Mouse (Mus musculus): ENCODE measurements around the gene Rbm18. TPM values are rescaled to one million over a fixed set of nuclear protein-coding genes. Genes with fewer than 3 reads are reported as not detected.
"Not testable (repeated sequence)": the region's sequence is repeated elsewhere in the genome, so short reads cannot be mapped to it uniquely, and the experiment has no call there.

The Rbm18 gene
- 13.8 and 14.9 TPM in 2 replicates for polyA plus RNA-seq (2015; fragmentation: Nextera tagmentation; extraction: Ambion mirVana)

DNA sequence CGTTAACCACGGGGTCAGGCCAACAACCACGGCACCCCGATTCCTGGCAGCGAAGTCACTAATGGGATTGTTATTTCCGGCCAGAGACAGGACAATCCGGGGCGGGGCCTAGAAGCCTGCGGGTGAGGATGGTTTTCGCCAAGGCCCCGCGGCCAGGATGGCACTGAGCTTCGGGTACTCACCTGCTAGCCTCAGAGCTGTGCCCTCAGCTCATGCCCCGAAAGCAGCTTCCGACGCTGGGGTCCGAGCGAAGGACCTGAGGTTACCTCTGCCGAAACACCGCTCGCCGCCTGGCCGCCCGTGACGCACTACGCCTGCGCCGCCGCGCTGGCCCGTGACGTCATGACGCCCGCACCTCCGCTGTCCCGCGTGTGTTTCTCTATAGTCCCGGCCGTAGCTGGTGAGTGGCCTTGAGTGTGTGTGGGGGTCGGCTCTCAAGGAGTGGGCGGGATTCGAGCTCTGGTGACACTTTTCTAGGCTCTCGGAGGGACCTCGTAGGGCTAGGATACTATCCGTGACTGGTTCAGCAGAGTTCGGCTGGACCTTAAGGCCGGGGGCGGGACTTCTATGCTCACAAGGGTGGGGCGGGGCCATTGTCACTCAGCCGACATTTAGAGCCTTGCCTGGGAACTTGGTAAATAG, at the start of gene Rbm18, which contains the start of gene Mrrf:
Gene Rbm18 (minus strand): TSS at position 474 of the 642 bp plus-strand sequence.
Gene Mrrf (plus strand): TSS at position 90 of the 642 bp plus-strand sequence.
- ATAC-seq (peak; percentile 97), DNase-seq (peak; percentile 94)
- Histone ChIP-seq H3K4me1 (ENCODE audit: insufficient read depth) (peaks cover 18% of the 10 kb centered on the region), H3K9me3 (ENCODE audit: low read length) (no peaks in the 10 kb centered on the region), H3K9ac (replicated peaks) (peak within 1 kb of the TSS; percentile 74), H3K27ac (ENCODE audit: low read depth) (peak within 1 kb of the TSS; percentile 78), H3K4me3 (ENCODE audit: low read depth, low read length) (peak within 1 kb of the TSS; percentile 76), H3K27me3 (ENCODE audit: insufficient read depth, low read length) (no peaks in the 10 kb centered on the region), H3K4me2 (ENCODE audit: low read depth, low read length) (peak within 1 kb of the TSS; percentile 73), H3K36me3 (replicated peaks; ENCODE audit: insufficient read depth, low read length) (peaks cover 22% of the 10 kb centered on the region)
- WGBS (ENCODE audit: insufficient replicate concordance): under 1% methylated on average over 43 of the region's 50 CpGs
- TF ChIP-seq EP300 (IDR thresholded peaks at IDR 0.05; ENCODE audit: low read depth): no peak
- no peak for TF ChIP-seq CTCF (IDR thresholded peaks at IDR 0.05; ENCODE audit: low read depth)

- no peaks in the 10 kb centered on the region for H3K4me1 ChIP-seq (ENCODE audit: insufficient read depth)
- H3K27me3 ChIP-seq (ENCODE audit: insufficient read depth, low read length): no peaks in the 10 kb centered on the region
- H3K27ac ChIP-seq (ENCODE audit: low read depth): no peak overlapping the region
- TF ChIP-seq CTCF (IDR thresholded peaks at IDR 0.05; ENCODE audit: low read depth) (no peak), EP300 (IDR thresholded peaks at IDR 0.05; ENCODE audit: low read depth) (no peak)
- no peak for DNase-seq
- H3K4me2 ChIP-seq (ENCODE audit: low read depth, low read length): no peak overlapping the region
- H3K9ac ChIP-seq (replicated peaks): no peak overlapping the region
- no peaks in the 10 kb centered on the region for H3K36me3 ChIP-seq (replicated peaks; ENCODE audit: insufficient read depth, low read length)
- no peak overlapping the region for H3K4me3 ChIP-seq (ENCODE audit: low read depth, low read length)
- WGBS (ENCODE audit: insufficient replicate concordance): 70% methylated on average over 6 of the region's 6 CpGs
- no peaks in the 10 kb centered on the region for H3K9me3 ChIP-seq (ENCODE audit: low read length)
- ATAC-seq: no peak
Observed at GRCm38 (mm10) chr2:36184876-36185275, 48.3 kb upstream of the Rbm18 start.

- WGBS (ENCODE audit: insufficient replicate concordance): 86% methylated on average over 2 of the region's 2 CpGs
- ATAC-seq: no peak
- Histone ChIP-seq H3K27ac (ENCODE audit: low read depth) (no peak overlapping the region), H3K27me3 (ENCODE audit: insufficient read depth, low read length) (no peaks in the 10 kb centered on the region), H3K4me2 (ENCODE audit: low read depth, low read length) (no peak overlapping the region), H3K9ac (replicated peaks) (no peak overlapping the region), H3K36me3 (replicated peaks; ENCODE audit: insufficient read depth, low read length) (peaks cover 1% of the 10 kb centered on the region; the same call in 1 of the 2 replicates), H3K4me1 (ENCODE audit: insufficient read depth) (no peaks in the 10 kb centered on the region), H3K9me3 (ENCODE audit: low read length) (no peaks in the 10 kb centered on the region), H3K4me3 (ENCODE audit: low read depth, low read length) (no peak overlapping the region)
- TF ChIP-seq EP300 (IDR thresholded peaks at IDR 0.05; ENCODE audit: low read depth) (no peak), CTCF (IDR thresholded peaks at IDR 0.05; ENCODE audit: low read depth) (no peak)
- no peak for DNase-seq
Observed at GRCm38 (mm10) chr2:36184192-36184591, 47.6 kb upstream of the Rbm18 start.

DNA sequence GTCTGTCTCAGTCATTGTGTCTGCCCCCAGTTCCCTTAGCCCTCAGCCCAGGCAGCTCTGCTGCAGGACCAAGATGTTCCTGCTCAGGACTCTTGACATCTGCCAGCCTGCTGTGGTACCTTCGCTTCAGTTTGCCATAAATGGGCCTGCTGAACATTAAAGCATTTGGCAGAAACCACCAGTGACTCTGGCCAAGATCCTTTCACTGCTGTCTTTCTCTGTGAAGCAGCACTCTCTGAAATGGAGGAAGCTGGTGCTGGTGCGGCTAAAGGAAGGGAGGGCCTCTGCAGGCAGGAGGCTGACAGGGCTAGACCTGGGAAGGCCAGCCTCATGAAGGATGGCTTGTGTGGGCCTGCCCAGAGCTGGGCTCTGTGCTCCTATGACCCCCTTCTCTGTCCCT, 46.7 kb upstream of the Rbm18 start:
- Histone ChIP-seq H3K9me3 (ENCODE audit: low read length) (no peaks in the 10 kb centered on the region), H3K4me2 (ENCODE audit: low read depth, low read length) (no peak overlapping the region), H3K4me3 (ENCODE audit: low read depth, low read length) (no peak overlapping the region), H3K36me3 (replicated peaks; ENCODE audit: insufficient read depth, low read length) (peaks cover 8% of the 10 kb centered on the region; the same call in 1 of the 2 replicates), H3K9ac (replicated peaks) (no peak overlapping the region), H3K4me1 (ENCODE audit: insufficient read depth) (no peaks in the 10 kb centered on the region), H3K27ac (ENCODE audit: low read depth) (no peak overlapping the region), H3K27me3 (ENCODE audit: insufficient read depth, low read length) (no peaks in the 10 kb centered on the region)
- no peak for ATAC-seq
- WGBS (ENCODE audit: insufficient replicate concordance): 81% methylated on average over 2 of the region's 2 CpGs
- TF ChIP-seq EP300 (IDR thresholded peaks at IDR 0.05; ENCODE audit: low read depth) (no peak), CTCF (IDR thresholded peaks at IDR 0.05; ENCODE audit: low read depth) (no peak)
- DNase-seq: no peak

- H3K36me3 ChIP-seq (replicated peaks; ENCODE audit: insufficient read depth, low read length): peaks cover 16% of the 10 kb centered on the region; the same call in 1 of the 2 replicates
- H3K27me3 ChIP-seq (ENCODE audit: insufficient read depth, low read length); H3K9ac ChIP-seq (replicated peaks); DNase-seq; ATAC-seq; H3K4me2 ChIP-seq (ENCODE audit: low read depth, low read length); H3K4me1 ChIP-seq (ENCODE audit: insufficient read depth); H3K9me3 ChIP-seq (ENCODE audit: low read length); H3K27ac ChIP-seq (ENCODE audit: low read depth): not testable (repeated sequence)
- peak overlapping the region; percentile 36; the same call in 1 of the 2 replicates for H3K4me3 ChIP-seq (ENCODE audit: low read depth, low read length)
- 86% methylated on average over 4 of the region's 4 CpGs for WGBS (ENCODE audit: insufficient replicate concordance)
Observed at GRCm38 (mm10) chr2:36181587-36182368, 45.2 kb upstream of the Rbm18 start.

GRCm38 (mm10) chr2:36179487-36179886, 42.9 kb upstream of the Rbm18 start:
- no peak for TF ChIP-seq CTCF (IDR thresholded peaks at IDR 0.05; ENCODE audit: low read depth)
- no peak for TF ChIP-seq EP300 (IDR thresholded peaks at IDR 0.05; ENCODE audit: low read depth)
- no peak for DNase-seq
- no peaks in the 10 kb centered on the region for H3K9me3 ChIP-seq (ENCODE audit: low read length)
- WGBS (ENCODE audit: insufficient replicate concordance): 75% methylated on average over 3 of the region's 3 CpGs
- H3K4me1 ChIP-seq (ENCODE audit: insufficient read depth): no peaks in the 10 kb centered on the region
- no peak overlapping the region for H3K9ac ChIP-seq (replicated peaks)
- no peak overlapping the region for H3K4me2 ChIP-seq (ENCODE audit: low read depth, low read length)
- ATAC-seq: no peak
- no peak overlapping the region for H3K4me3 ChIP-seq (ENCODE audit: low read depth, low read length)
- H3K36me3 ChIP-seq (replicated peaks; ENCODE audit: insufficient read depth, low read length): peaks cover 16% of the 10 kb centered on the region; the same call in 1 of the 2 replicates
- no peaks in the 10 kb centered on the region for H3K27me3 ChIP-seq (ENCODE audit: insufficient read depth, low read length)
- H3K27ac ChIP-seq (ENCODE audit: low read depth): no peak overlapping the region
